Mouse (Mus musculus) kidney, embryonic 16.5 days (tissue): ENCODE measurements at regions not wholly inside any gene's neighbourhood (a gene's known extent, or its start where the extent isn't known, plus 50 kb on each side); places are given as distances from the start of the nearest gene placed in this dataset.
"Not testable (repeated sequence)": the region's sequence is repeated elsewhere in the genome, so short reads cannot be mapped to it uniquely, and the experiment has no call there.

Experiments used
- ATAC-seq: fragments of 200-750 bp; cut with Nextera tagmentation; 2 replicates; pipeline ENCODE4 v1.8.0; 2017; ENCODE audit warnings: moderate TSS enrichment; ENCODE audit not compliant: low FRiP score, low TSS enrichment
- H3K27ac ChIP-seq: fragments of 300-500 bp; sonication (generic); 2 replicates; pipeline ENCODE4 v1.5.1; 2014; ENCODE audit warnings: low read length
- H3K27me3 ChIP-seq: fragments of 300-500 bp; sonication (generic); 2 replicates; pipeline ENCODE4 v1.6.1; 2014; ENCODE audit warnings: low read length, control low read depth, mixed read lengths; ENCODE audit not compliant: insufficient read depth
- H3K36me3 ChIP-seq: fragments of 300-500 bp; sonication (generic); 2 replicates; pipeline ENCODE4 v1.6.1; 2014; ENCODE audit warnings: low read length, control low read depth, mixed read lengths; ENCODE audit not compliant: insufficient read depth
- H3K4me1 ChIP-seq: fragments of 300-500 bp; sonication (generic); 2 replicates; pipeline ENCODE4 v1.6.1; 2014; ENCODE audit warnings: low read length, control low read depth, mixed read lengths; ENCODE audit not compliant: insufficient read depth
- H3K4me2 ChIP-seq: fragments of 300-500 bp; sonication (generic); replicated peaks from 2 replicates; pipeline ENCODE4 v1.6.1; 2014; ENCODE audit warnings: low read depth, low read length
- H3K4me3 ChIP-seq: fragments of 300-500 bp; sonication (generic); 2 replicates; pipeline ENCODE4 v1.5.1; 2014; ENCODE audit warnings: mild to moderate bottlenecking, low read length
- H3K9ac ChIP-seq: fragments of 300-500 bp; sonication (generic); replicated peaks from 2 replicates; pipeline ENCODE4 v1.6.1; 2014; ENCODE audit warnings: low read length
- H3K9me3 ChIP-seq: fragments of 300-500 bp; sonication (generic); 2 replicates; pipeline ENCODE4 v1.6.1; 2016; ENCODE audit warnings: low read length, control low read depth
- WGBS: fragments of 180-500 bp; shearing (Covaris S2); extraction: QIAGEN DNeasy Blood & Tissue Kit; methylation state at CpG from one replicate; pipeline ENCODE4 v1.1.7; 2014; 5-methylcytosine and 5-hydroxymethylcytosine counted together

GRCm38 (mm10) chr8:102053429-102053828 is 732.0 kb downstream of the Cdh11 start:
- no peak for ATAC-seq
- 66% methylated on average over 3 of the region's 3 CpGs for WGBS
- H3K4me2 ChIP-seq, result no peak overlapping the region

GRCm38 (mm10) chr8:102026956-102027927 is 758.2 kb downstream of the Cdh11 start:
- Histone ChIP-seq H3K9ac (no peak overlapping the region), H3K27me3 (no peaks in the 10 kb centered on the region), H3K9me3 (no peaks in the 10 kb centered on the region), H3K36me3 (no peaks in the 10 kb centered on the region), H3K4me1 (no peaks in the 10 kb centered on the region), H3K4me2 (no peak overlapping the region), H3K4me3 (no peak overlapping the region), H3K27ac (no peak overlapping the region)
- 86% methylated on average over 5 of the region's 5 CpGs for WGBS
- ATAC-seq, result no peak

More at GRCm38 (mm10) chr8:102053429-102053828, 732.0 kb downstream of the Cdh11 start:
- no peaks in the 10 kb centered on the region for H3K36me3 ChIP-seq
- H3K4me1 ChIP-seq, result no peaks in the 10 kb centered on the region
- H3K27me3 ChIP-seq, result no peaks in the 10 kb centered on the region
- H3K4me3 ChIP-seq, result no peak overlapping the region
- H3K9ac ChIP-seq, result no peak overlapping the region
- H3K9me3 ChIP-seq, result no peaks in the 10 kb centered on the region
- no peak overlapping the region for H3K27ac ChIP-seq

DNA sequence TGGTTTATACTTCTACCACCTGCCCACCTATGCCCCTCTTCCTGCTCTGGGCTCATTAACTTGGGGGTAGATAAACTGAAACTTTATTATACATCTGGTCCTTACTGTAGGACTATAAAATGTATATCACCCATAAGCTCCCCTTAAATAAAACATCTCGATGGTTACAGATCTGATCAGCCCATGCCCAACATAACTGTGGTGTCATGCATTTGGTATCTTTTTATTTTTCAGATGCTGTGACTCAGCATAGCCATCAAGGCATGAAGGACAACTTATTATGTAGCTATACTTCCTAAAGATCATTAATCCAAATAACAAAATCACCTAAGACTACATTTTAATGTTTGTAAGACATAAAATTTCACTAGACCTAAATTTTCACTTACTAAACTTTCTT is 761.0 kb downstream of the Cdh11 start:
- H3K9me3 ChIP-seq, result no peaks in the 10 kb centered on the region
- WGBS, result 82% methylated on average over 1 of the region's 1 CpGs
- H3K4me1 ChIP-seq, result no peaks in the 10 kb centered on the region
- H3K4me3 ChIP-seq, result no peak overlapping the region
- H3K27ac ChIP-seq, result no peak overlapping the region
- no peaks in the 10 kb centered on the region for H3K36me3 ChIP-seq
- no peaks in the 10 kb centered on the region for H3K27me3 ChIP-seq
- no peak for ATAC-seq
- no peak overlapping the region for H3K9ac ChIP-seq
- H3K4me2 ChIP-seq, result no peak overlapping the region

GRCm38 (mm10) chr8:102017776-102018175 is 767.7 kb downstream of the Cdh11 start:
- no peak overlapping the region for H3K9ac ChIP-seq
- no peaks in the 10 kb centered on the region for H3K4me1 ChIP-seq
- H3K27ac ChIP-seq, result no peak overlapping the region
- no peaks in the 10 kb centered on the region for H3K27me3 ChIP-seq
- no peak for ATAC-seq
- H3K36me3 ChIP-seq, result no peaks in the 10 kb centered on the region
- H3K9me3 ChIP-seq, result no peaks in the 10 kb centered on the region
- H3K4me2 ChIP-seq, result no peak overlapping the region
- 71% methylated on average over 2 of the region's 2 CpGs for WGBS
- H3K4me3 ChIP-seq, result no peak overlapping the region

DNA sequence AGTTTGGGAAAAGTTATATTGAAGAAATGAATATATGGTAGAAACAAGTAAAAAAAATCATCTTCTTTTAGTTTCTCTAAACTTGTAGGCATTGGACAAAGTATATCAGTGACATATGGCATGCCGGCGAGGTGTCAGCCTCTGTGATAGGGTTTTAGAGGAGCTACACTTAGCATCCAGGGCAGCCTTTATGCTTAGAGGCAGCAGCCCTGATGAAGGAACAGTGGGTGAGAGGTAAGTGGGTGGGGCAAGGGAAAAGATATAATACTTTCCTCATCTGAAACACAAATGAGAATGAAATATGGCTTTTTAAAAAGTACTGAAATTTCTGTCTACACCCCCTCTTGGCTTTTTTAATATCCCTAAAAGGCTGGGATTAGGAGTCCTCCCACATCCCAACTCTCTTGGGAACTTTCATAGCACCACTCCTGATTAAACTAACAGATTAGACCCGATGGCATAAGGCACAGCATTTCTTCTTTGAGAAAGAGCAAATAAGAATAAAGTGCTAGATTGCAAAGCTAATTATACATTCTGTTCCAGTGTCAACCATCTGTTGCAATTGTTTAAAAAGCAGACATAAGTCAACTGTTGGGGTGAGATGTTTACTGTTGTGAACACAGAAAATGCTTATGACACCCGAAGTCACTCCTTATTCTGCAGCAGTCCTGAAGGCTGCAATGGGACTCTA is 785.0 kb downstream of the Cdh11 start:
- Histone ChIP-seq H3K9me3 (no peaks in the 10 kb centered on the region), H3K27ac (no peak overlapping the region), H3K4me2 (no peak overlapping the region), H3K9ac (no peak overlapping the region), H3K4me3 (no peak overlapping the region), H3K4me1 (no peaks in the 10 kb centered on the region), H3K36me3 (no peaks in the 10 kb centered on the region), H3K27me3 (no peaks in the 10 kb centered on the region)
- no peak for ATAC-seq
- 82% methylated on average over 4 of the region's 4 CpGs for WGBS

GRCm38 (mm10) chr8:101996761-101997160 is 788.7 kb downstream of the Cdh11 start:
- not testable (repeated sequence) for H3K36me3 ChIP-seq, H3K4me2 ChIP-seq, H3K27me3 ChIP-seq, H3K9ac ChIP-seq, H3K27ac ChIP-seq, H3K4me3 ChIP-seq, H3K4me1 ChIP-seq, H3K9me3 ChIP-seq, ATAC-seq
- 93% methylated on average over 2 of the region's 2 CpGs for WGBS

DNA sequence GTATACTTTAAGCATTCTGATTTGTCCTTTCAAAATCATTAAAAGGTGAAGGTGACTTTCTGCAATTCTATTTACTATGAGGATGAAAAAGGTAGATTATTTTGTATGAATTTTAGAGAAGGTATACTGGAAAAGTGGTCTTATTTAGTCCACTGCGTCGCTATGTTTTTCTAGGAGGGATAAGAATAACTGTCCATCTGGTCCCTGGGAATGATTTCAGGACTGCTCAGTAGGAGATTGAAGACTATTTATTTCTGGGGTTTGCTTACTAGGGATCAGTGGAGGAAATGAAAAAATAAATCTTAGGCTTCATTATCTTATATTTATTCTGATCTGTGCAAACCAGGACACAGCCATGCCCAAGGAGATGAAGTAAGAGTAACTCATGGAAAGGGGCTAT is 828.6 kb downstream of the Cdh11 start:
- Histone ChIP-seq H3K4me2 (no peak overlapping the region), H3K27me3 (no peaks in the 10 kb centered on the region), H3K36me3 (no peaks in the 10 kb centered on the region), H3K9me3 (no peaks in the 10 kb centered on the region), H3K4me1 (no peaks in the 10 kb centered on the region), H3K27ac (no peak overlapping the region), H3K4me3 (no peak overlapping the region), H3K9ac (no peak overlapping the region)
- no peak for ATAC-seq
- WGBS, result 87% methylated on average over 2 of the region's 2 CpGs

DNA sequence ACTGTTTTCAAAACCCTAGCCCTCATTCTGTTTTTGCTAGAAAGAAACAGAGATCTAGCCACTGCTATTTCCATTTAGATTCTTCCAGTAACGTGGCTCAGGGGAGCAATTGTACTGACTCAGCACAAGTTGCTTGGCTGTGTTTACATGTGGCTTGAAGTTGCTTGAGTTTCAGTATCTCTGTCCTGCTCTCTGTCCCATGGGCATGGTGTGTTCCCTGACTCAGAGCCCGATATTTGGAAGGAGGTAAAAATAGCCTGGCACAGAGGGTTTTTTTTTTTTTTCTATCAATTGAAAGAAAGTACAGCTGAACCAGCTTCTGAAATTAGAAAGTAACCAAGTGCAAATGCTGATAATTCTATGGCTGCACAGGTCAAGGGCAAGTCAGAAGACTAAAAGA is 834.8 kb downstream of the Cdh11 start:
- 66% methylated on average over 2 of the region's 2 CpGs for WGBS

GRCm38 (mm10) chr8:101937859-101938258 is 847.6 kb downstream of the Cdh11 start:
- H3K9me3 ChIP-seq, result no peaks in the 10 kb centered on the region
- no peak for ATAC-seq
- no peak overlapping the region for H3K4me2 ChIP-seq
- H3K4me1 ChIP-seq, result no peaks in the 10 kb centered on the region
- 70% methylated on average over 2 of the region's 2 CpGs for WGBS
- H3K27me3 ChIP-seq, result no peaks in the 10 kb centered on the region
- H3K27ac ChIP-seq, result no peak overlapping the region
- no peak overlapping the region for H3K4me3 ChIP-seq
- H3K9ac ChIP-seq, result no peak overlapping the region
- no peaks in the 10 kb centered on the region for H3K36me3 ChIP-seq

More for the DNA sequence above, 834.8 kb downstream of the Cdh11 start:
- no peak overlapping the region for H3K9ac ChIP-seq
- H3K4me2 ChIP-seq, result no peak overlapping the region
- H3K36me3 ChIP-seq, result no peaks in the 10 kb centered on the region
- no peaks in the 10 kb centered on the region for H3K4me1 ChIP-seq
- H3K4me3 ChIP-seq, result no peak overlapping the region
- no peak for ATAC-seq
- no peaks in the 10 kb centered on the region for H3K27me3 ChIP-seq
- H3K9me3 ChIP-seq, result no peaks in the 10 kb centered on the region
- H3K27ac ChIP-seq, result no peak overlapping the region

DNA sequence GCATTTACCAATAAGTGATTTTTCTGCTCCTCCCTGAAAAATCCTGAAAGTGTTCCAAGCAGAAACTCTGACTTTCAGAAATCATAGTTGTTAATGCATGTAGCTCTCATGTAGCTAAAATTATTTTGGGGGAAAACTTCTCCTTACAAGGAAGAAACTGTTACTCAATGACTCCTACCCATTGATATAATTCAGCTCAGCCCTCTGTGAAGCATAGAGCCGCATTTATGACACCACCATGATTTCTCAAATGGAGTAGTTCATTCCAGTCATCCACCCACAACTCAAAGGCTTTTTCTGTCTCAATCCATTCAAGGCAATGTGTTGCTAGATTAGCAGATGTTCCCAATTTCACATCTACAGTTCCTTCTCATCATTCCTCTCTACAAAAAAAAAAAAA is 871.8 kb downstream of the Cdh11 start:
- no peaks in the 10 kb centered on the region for H3K4me1 ChIP-seq
- no peak overlapping the region for H3K9ac ChIP-seq
- H3K4me3 ChIP-seq, result no peak overlapping the region
- H3K27ac ChIP-seq, result no peak overlapping the region
- ATAC-seq, result no peak
- no peaks in the 10 kb centered on the region for H3K9me3 ChIP-seq
- WGBS, result 100% methylated on average over 1 of the region's 1 CpGs
- H3K4me2 ChIP-seq, result no peak overlapping the region
- H3K36me3 ChIP-seq, result no peaks in the 10 kb centered on the region
- H3K27me3 ChIP-seq, result no peaks in the 10 kb centered on the region
